Mouse (Mus musculus) heart, adult 9 months (tissue): ENCODE measurements at regions not wholly inside any gene's neighbourhood (a gene's known extent, or its start where the extent isn't known, plus 50 kb on each side); places are given as distances from the start of the nearest gene placed in this dataset.

Experiments
- DNase-seq, 2 experiments: peaks; one replicate each; pipeline ENCODE4 v3.0.0; 2022; ENCODE audit warnings: low spot score in 2 of 2

DNA sequence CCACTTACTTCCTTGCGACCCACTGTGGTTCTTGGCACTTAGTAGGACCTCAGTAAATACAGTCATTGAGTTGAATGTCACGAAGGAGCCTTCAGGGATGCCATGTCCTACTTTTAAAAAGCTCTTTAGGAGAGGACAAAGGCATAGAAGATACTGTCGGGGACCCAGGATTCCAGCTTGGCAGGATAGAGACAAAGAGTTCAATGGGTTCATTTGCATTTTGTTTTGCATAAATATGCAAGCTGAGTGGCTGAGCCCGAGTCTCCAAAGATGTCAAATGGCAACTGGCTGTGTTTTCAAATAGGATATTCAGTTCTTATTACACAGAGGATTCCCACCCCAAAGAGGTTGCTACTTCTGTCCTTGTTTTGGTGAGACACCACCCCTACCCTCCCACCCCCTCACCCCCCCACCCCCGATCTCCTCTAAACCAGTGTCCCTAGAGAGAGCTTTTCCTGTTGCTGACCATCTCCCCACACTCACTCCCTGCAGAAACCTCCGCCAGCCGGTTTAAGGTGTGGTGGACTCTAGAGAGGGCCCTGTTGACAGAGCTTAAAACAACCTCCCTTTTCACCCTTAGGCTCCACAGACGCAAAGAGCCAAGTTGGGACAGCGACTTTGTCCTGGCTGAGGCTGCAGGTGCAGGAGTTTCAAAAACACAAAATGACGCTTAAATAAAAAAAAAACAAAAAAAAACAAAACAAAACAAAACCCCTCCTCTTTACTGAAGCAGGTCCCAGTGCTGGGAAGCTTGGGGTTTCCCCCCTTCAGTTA lies 57.9 kb downstream of the Sox9 start:
- DNase-seq: no peak

DNA sequence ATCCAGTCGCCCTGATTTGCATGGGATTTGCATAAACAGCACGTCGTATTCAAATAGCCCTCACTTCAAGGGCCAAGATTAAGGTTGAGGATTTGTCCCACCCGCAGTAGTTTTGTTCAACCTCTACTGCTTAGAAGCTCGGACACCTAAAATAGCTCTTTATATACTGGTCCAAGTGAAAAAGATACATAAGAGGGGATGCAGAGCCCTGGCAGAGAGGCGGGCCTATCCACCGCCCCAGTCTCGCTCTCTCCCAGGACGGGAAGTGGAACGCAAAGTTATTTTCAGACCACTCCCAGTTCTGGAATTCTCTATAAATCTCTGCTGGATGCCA lies 58.4 kb downstream of the Sox9 start:
- no peak for DNase-seq

DNA sequence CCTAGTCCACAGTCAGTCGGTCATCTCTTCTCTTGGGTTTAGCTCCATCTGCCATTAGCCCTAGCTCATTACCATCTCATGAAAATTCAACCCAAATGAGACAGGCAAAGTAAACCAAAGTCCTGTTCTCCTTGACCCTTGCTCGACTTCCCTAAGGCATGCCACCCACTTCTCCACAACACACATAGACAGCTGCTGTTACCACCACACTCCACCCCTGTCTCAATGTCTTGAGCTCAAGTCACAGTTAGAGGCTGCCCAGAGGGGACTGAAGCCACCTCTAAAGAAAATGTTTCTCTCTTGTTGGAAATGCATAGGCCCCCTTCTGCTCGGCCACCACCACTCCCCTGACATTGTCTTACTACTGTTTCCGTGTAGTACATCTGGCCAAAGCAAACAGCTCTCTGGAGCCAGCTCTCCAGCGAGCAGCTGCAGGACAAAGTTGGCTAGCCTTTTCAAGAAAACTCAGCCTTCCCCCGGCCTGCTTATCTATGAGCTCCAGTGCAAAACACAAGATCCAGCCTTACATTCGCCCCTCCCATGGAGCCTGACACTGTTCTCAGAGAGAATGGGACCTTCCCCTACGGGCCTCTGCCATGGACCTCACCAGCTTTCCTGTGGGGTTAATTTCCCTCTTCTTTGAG lies 62.4 kb downstream of the Sox9 start:
- DNase-seq: peak; percentile 63 to 69

DNA sequence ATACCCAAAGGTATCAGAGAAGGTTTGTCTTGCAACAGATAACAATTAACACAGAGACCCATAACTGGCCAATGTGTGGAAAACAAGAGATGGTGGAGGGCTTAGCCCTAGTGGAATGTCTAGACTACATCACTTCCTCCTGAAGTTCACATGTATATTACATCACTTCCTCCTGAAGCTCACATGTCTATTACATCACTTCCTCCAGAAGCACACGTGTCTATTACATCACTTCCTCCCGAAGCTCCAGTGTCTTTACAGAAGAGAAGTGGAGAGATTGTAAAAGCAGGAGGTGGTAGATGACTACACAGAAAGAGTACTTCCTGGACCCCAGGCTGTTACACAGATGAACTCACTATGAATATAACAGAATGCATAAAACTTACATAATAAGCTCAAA lies 65.1 kb downstream of the Sox9 start:
- DNase-seq: no peak

DNA sequence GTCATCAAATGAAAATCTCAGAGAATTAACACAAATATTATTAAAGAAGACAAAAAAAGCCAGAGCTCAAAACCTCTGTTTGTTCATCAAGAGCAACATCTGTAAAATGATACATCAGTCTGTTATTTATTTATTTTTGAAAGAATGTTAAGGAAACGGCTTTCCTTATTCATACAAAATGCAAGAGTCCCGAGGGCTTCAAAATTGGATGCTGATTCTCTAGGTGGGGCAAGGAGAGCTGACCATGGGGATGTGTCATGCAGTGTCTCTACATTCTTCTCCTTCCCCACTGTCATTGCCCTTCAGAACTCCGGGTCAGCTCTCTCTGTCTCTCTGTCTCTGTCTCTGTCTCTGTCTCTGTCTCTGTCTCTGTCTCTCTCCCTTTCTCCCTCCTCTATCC lies 65.8 kb downstream of the Sox9 start:
- DNase-seq: no peak

DNA sequence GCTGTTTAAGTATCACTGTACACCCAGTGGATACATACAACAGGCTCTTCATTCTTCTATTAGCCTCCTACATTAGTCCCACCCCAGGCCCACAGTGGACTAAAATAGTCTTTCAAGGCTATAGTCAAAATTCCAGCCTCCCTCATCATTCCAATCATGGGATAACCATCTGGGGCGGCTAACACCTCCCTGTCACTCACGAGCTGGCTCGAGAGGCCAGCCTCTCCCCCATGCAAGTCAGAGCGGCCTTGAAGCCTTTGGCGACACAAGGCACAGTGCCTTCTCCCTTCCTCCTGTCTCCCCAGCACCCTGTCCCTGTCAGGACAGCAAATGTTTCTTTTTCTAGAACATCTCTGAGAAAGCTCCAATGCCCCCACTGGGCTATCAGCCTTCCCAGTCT lies 68.0 kb downstream of the Sox9 start:
- no peak for DNase-seq

DNA sequence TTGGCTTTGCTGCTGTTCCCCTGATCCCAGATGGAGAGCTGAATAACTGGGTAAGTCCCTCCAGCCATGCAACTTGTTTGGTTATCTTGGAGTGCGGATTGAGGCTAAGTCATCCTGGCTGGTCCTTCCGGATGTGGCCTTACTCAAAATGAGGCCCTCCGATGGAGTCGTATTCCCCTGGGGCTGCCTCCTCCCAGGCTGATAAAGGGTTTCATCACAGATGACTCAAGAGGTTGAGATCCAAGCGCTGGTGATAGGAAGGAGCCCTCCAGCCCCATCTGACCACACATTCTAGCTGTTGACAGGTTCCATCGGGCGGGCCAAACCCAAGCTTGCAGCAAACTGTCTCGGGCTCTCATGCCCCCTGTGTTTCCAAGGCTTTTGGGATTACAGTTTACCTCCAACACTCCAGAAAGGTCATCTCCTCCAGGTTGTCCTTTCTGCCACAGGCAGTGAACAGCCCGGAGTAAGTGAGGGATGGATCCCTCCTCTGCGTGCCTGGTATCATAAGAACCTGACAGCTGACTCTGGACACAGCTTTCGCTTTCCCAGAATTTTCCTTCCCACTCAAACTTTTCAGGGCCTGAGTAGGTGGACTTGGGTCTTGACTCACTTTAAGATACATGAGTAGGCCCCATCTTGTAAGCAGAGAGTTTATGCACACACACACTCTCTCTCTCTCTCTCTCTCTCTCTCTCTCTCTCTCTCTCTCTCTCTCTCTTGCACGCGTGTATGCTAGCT lies 68.7 kb downstream of the Sox9 start:
- peak; percentile 87 to 88 for DNase-seq

DNA sequence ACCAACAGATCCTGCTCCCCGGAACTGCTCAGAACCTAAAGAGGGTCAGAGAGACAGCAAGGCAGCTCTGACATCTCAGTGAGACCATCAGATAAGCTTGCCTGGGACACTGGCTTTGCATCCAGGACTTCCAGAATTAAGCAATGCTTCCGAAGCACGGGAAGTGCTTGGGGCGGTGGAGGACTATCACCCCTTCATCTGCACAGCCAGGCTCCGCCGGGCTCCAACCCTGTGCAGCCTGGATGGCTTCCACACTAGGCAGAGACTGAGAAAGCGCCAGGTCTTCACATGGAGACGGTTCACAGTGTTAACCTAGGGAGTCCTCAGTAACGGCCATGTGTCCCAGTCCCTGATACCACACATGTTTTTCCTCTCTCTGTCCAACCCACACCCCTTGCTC lies 69.3 kb downstream of the Sox9 start:
- no peak for DNase-seq

DNA sequence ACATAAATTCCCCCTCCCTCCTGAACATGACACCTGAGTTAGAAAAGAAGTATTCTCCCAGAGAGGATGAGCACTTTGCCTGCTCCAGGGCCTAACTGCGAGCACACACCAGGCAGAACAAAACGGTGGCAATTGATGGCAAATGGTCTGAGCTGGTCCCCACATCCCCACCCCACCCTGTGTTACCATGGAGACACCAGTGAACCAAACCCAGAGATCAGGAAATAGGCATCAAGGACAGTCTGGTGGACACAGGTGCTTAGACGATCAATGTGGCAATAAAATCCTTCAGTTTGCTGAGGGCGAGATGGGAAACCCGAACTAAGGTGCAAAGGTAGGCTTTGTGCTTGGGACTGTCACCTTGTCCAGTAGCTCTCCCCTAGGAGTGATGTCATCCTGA lies 74.0 kb downstream of the Sox9 start:
- no peak for DNase-seq

DNA sequence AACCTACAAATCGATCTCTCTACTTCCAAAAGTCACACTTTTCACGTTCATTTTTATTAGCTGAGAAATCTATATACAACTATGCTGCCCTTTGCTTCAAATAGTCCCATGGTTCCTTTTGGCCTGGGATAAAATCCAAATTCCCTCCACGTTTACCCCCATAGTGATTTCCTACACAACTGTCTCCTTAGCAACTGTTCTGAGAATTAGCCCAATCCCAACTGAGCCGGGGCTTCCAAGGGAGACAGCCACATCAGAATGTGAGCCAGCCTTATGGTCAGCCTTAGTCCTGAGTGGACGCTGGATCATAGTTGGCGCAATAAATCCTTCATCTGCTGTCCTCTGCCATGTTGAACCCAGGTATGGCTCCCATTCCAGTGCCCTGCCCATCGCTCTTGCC lies 77.3 kb downstream of the Sox9 start:
- DNase-seq: no peak

DNA sequence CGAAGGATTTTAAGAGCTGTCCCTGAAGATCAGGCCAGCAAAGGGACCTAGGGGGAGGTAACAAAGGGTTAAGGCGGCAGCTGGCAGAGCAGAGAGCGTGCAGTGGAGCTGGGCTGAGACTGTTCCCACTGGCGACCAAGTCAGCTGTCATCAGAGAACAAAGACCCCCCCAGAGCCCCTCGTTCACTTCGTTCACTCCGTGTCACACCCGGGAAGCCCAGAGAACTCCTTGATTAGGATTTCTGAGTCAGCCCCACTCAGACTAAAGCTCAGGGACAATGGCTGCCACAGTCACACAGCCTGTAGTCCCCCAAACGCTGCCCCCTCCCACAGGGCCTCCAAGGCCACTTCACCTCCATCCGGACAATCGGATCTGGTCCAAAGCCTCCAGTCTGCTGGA lies 78.8 kb downstream of the Sox9 start:
- DNase-seq: no peak

DNA sequence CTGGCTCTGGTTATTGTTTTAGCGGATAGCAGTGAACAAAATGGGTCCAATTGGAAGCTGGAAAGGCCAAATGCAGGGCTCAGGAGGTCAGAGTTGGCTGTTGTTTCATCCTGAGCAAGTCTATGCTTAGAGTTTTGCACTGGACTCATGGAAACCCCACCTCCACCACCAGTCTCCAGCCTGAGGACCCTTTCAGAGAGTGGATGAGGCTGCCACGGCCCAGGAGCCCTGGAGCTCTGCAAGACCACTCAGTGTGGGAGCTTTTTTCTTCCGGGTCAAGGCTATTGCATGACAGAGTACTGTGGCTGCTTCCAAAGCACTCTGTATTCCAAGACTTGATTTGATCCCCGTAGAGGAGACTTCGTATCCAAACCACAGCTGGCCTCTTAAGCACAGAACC lies 79.2 kb downstream of the Sox9 start:
- DNase-seq: no peak

DNA sequence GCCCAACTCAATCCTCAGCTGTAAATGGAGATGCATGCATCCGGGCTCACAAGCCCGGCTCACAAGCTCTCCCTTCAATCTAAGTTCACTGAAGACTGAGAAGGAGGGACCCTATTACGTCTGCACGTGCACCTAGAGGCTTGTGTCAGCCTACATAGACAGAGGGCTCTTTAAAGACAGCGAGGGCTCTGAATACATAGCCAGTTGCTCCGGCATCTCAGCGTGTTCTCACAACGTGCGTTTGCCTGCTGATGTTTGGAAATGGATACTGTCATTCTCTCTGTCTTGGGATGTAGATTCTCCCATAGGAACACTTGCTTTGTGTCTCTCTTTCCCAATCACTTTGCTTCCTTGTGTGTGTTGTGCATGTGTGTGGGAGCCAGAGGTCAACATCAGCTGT lies 83.8 kb downstream of the Sox9 start:
- DNase-seq: no peak

DNA sequence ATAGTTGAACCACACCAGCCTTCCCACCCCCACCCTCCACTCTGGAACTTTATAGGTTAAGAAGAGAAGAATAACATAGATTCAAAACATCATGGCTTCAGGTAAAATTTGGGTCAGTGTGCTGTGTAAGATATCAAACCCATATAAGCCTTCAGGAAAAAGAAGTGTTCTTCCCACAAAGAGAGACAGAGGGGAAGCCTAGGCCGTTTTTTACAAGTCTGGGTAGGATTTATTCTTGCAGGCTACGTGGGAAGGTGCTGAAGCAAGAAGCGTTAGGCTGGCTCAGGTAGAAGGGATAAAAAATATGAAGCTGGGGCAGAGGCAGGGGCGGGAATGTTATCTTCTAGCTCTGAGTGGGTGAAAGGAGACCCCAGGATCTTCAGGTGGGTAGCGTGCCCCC lies 87.5 kb downstream of the Sox9 start:
- no peak for DNase-seq

DNA sequence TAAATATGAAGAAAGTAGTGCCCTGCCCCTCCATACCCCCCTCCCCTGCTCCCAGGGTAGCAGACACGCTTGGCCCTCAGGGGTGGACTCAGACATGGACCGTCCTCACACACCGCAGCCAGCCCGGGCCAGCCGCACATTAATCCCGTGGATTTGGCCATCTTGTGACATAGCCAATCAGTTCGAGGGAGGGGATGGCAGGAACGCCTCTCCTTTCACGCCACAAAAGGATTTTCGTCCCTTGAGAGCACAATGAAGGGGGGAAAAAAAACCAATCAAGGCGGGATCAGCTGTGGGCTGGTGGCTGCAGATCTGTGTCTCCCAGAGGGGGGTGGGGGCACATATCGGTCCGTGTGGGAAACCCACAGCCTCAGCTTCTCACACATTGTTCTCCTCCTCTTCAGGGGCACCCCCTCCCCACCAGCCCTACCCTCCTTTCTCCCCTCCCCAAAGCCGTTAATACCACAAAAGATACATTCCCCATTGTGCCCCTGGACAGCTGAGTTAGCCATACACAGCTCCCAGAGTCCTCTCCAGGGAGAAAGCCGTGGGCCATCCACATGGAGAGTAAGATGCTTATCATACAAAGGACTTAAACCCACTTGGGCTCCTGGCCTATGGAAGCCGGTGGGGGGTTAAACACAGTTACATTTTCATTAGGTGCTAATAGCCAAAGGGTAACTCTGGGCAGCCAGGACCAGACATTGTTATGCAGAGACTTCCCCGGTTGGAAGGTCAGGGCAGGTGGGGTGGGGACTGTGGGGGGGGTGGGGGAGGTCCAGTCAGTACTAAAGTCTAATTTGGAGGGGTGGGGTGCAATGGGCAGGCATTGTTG lies 88.4 kb downstream of the Sox9 start:
- DNase-seq: no peak

DNA sequence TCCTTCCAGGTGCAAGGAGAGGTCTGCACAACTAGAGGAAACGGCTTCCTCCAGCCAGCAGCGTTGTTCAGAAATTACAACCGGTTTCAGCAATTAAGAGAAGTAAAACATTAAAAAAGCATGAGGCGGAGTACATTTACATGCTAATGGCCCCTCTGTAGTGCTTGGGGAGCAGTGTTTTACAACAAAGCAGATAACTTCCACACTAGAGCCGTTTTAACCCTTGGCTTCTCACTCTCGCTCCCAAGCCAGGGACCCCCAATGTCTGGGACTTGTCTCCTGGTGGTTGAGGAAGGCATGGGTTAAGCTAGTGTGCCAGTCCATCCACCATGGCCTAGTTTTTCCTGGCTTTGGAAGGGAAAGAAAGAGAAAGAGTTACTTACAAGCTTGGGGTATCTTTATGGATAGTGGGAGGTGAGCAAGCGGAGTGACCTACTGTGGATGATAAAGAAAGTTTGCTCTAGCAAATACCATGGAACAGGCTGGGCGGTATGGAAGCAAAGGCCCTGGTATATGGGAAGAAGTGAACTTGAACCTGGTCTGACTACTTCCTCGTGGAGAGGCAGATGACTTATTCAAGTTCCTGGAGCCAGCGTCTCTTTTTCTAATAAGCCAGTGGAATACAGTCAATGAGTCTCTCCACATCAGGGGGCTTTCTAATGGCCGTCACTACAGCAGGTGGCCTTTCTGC lies 90.8 kb downstream of the Sox9 start:
- no peak for DNase-seq

DNA sequence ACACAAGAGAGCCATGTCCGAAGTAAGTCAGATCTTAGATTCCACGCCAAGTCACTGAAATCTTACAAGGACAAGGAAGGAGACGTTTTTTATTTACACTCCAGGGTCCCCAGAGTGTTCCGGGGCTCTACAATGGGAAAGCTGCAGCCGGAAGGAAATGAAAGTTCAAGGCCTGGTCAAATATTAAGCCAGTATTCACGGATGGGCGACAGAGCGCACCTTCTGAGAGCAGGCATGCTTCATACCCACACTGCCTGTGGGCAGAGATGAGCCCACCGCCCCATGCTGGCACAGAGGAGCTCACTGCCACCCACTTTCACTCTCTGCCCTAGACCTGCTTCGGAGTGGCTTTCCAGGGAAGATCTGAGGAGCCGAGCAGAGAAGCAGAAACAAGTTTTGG lies 92.2 kb downstream of the Sox9 start:
- DNase-seq: peak in 1 of 2 experiments; percentile 19

DNA sequence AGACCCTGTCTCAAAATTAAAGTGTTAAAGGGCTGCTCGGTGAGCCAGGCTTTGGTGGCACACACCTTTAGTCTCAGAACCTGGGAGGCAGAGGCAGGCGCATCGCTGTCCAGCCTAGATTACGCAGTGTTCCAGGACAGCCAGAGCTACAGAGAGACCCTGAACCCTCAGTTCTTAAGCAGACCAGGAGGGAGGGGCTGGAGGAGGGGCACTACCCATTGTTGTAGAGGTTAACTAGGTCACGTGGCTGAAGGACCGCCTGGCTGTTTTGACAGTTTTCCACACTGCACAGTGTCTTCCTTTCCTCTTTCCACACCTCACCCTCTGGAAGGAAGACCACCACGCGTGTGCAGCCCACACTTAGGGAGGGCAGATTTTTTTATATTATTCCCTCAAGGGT lies 94.2 kb downstream of the Sox9 start:
- DNase-seq: no peak

DNA sequence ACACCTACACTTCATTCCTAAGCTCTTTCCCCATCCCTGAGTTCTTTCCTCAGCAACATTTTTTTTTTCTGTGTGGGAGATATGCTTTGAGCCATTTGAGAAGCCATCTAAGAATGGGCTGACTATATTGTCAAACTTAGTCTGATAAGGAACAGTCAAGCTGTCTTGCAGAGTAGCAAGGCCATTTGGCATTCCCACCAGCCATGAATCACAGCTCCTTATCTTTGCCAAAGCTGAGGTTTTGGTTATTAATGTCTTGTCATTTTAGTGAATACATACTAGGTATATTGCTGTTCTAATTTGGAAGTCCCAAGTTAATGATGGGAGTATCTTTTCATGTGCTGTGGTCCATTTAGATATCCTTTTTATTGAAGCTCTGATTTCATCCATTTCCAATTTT lies 96.4 kb downstream of the Sox9 start:
- DNase-seq: no peak

DNA sequence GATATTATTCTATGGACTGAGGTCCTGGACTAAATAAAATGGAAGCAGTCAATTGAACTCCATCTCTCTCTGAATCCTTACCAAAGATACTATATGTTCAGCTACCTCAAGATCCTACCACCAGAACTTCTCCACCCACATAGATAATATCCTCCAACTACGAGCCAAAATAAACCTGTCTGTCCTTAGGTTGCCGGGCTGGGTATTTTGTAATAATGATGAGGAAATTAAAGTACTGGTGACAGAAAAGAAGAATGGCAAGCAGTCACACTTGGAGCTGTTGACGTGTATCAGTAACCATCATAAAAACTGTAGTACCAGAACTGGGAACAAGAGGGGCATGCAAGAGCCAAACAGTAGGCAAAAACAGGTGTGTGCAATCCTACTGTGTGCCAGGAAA lies 98.7 kb downstream of the Sox9 start:
- DNase-seq: no peak

DNA sequence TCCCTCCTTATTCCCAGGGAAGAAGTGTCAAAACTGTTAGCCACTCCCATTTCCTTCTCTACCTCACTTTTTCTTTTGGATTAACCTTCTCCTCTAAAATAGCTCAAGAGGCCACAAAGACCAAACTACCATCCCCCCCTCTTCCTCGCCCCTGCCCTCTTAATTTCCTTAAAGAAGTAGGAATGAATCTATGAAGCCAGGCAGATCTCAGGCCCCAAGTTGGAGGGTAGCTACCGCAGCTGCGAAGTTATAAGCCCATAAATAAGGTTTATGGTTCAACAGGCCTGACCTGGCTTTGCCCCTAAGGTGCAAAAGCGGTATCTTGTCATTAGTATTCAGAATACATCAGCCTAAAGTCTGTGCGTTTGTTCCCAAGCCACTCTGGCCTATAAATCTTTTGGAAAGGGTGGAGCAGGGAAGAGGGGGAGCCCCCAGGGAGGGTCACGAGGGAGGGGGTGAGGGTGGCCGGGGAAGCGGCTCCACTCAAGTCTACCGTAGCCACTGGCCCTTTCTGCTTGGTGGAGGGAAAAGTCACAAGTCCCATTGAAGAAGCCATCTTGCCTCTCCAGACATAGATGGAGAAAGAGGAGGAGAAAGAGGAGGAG lies 103.4 kb downstream of the Sox9 start:
- no peak for DNase-seq
